Mouse (Mus musculus) midbrain, postnatal 0 days (tissue): ENCODE data around the gene Nhej1. TPM values are rescaled to one million over a fixed set of nuclear protein-coding genes. Genes with fewer than 3 reads are reported as not detected.
A peak's percentile ranks its signal among the peaks of the same experiment; 100 is the strongest.

Experiments
- ATAC-seq: fragments of 200-750 bp; cut with Nextera tagmentation; 2 replicates; pipeline ENCODE4 v1.8.0; 2017; ENCODE audit warnings: moderate number of reproducible peaks, mild to moderate bottlenecking, moderate TSS enrichment, moderate library complexity; ENCODE audit not compliant: low FRiP score
- DNase-seq: peaks from one replicate; pipeline ENCODE4 v3.0.0-alpha.2; 2015; ENCODE audit warnings: low spot score
- H3K27ac ChIP-seq: fragments of 300-500 bp; sonication (generic); 2 replicates; pipeline ENCODE4 v1.5.1; 2014; ENCODE audit warnings: low read depth, mild to moderate bottlenecking, low read length, mixed read lengths
- H3K27me3 ChIP-seq: fragments of 300-500 bp; sonication (generic); 2 replicates; pipeline ENCODE4 v1.6.1; 2014; ENCODE audit warnings: low read length, control low read depth, mixed read lengths; ENCODE audit not compliant: insufficient read depth
- H3K36me3 ChIP-seq: fragments of 300-500 bp; sonication (generic); 2 replicates; pipeline ENCODE4 v1.6.1; 2014; ENCODE audit warnings: low read length, control low read depth, mixed read lengths; ENCODE audit not compliant: insufficient read depth
- H3K4me1 ChIP-seq: fragments of 300-500 bp; sonication (generic); 2 replicates; pipeline ENCODE4 v1.6.1; 2014; ENCODE audit warnings: mild to moderate bottlenecking, control low read depth, antibody characterized with exemption, low read length, mixed read lengths; ENCODE audit not compliant: insufficient read depth
- H3K4me2 ChIP-seq: fragments of 300-500 bp; sonication (generic); 2 replicates; pipeline ENCODE4 v1.6.1; 2014; ENCODE audit warnings: low read depth, mild to moderate bottlenecking, low read length, mixed read lengths; ENCODE audit not compliant: poor library complexity, severe bottlenecking
- H3K4me3 ChIP-seq: fragments of 300-500 bp; sonication (generic); 2 replicates; pipeline ENCODE4 v1.5.1; 2014; ENCODE audit warnings: low read depth, mild to moderate bottlenecking, low read length, moderate library complexity
- H3K9ac ChIP-seq: fragments of 300-500 bp; sonication (generic); replicated peaks from 2 replicates; pipeline ENCODE4 v1.6.1; 2014; ENCODE audit warnings: mild to moderate bottlenecking, low read length, moderate library complexity, mixed read lengths; ENCODE audit not compliant: poor library complexity, severe bottlenecking
- H3K9me3 ChIP-seq: fragments of 300-500 bp; sonication (generic); 2 replicates; pipeline ENCODE4 v1.6.1; 2016; ENCODE audit warnings: low read length, control low read depth
- CTCF ChIP-seq: IDR thresholded peaks from 2 replicates; pipeline ENCODE4 v1.5.1; 2016; ENCODE audit warnings: antibody characterized with exemption, mild to moderate bottlenecking
- WGBS: fragments of 180-500 bp; shearing (Covaris S2); extraction: QIAGEN DNeasy Blood & Tissue Kit; methylation state at CpG from one replicate; pipeline ENCODE4 v1.1.7; 2014; 5-methylcytosine and 5-hydroxymethylcytosine counted together
- polyA plus RNA-seq: library from polyadenylated mRNA; unstranded; fragments of >200 nt; fragmentation: Nextera tagmentation; extraction: Ambion mirVana; gene quantifications from 2 replicates; pipeline ENCODE4 v1.2.1, GENCODE M21; 2015
- total RNA-seq: library from RNA; depleted of rRNA; stranded (reverse); fragments of >200 nt; gene quantifications from 2 replicates; pipeline ENCODE4 v1.2.3, GENCODE M21; 2014; rRNA removed

The Nhej1 gene
- total and polyA plus RNA-seq, 2 experiments from 2014 or later: 2.4 to 3.4 TPM

GRCm38 (mm10) chr1:74939762-74940161 is 185.2 kb downstream of the Nhej1 start:
- Histone ChIP-seq H3K4me1 (no peaks in the 10 kb centered on the region), H3K9ac (no peak overlapping the region), H3K9me3 (no peaks in the 10 kb centered on the region), H3K36me3 (no peaks in the 10 kb centered on the region), H3K27ac (no peak overlapping the region), H3K27me3 (peaks cover 8% of the 10 kb centered on the region; the same call in 1 of the 2 replicates), H3K4me3 (no peak overlapping the region), H3K4me2 (no peak overlapping the region)
- DNase-seq: no peak
- 12% methylated on average over 3 of the region's 3 CpGs for WGBS
- no peak for ATAC-seq
- TF ChIP-seq CTCF: no peak

- no peak overlapping the region for H3K9ac ChIP-seq
- no peak overlapping the region for H3K4me2 ChIP-seq
- TF ChIP-seq CTCF: no peak
- no peak overlapping the region for H3K27ac ChIP-seq
- H3K4me3 ChIP-seq: no peak overlapping the region
- WGBS: 39% methylated on average over 12 of the region's 12 CpGs
- H3K27me3 ChIP-seq: peaks cover 4% of the 10 kb centered on the region; the same call in 1 of the 2 replicates
- no peaks in the 10 kb centered on the region for H3K4me1 ChIP-seq
- no peak for ATAC-seq
- H3K36me3 ChIP-seq: no peaks in the 10 kb centered on the region
- no peaks in the 10 kb centered on the region for H3K9me3 ChIP-seq
- DNase-seq: no peak
Observed at GRCm38 (mm10) chr1:74936221-74936830, 188.7 kb downstream of the Nhej1 start.

- WGBS: under 1% methylated on average over 18 of the region's 18 CpGs
- Histone ChIP-seq H3K27me3 (0 out of 2 replicates have a peak, but pooled peaks cover 4% of the 10 kb centered on the region), H3K4me1 (no peaks in the 10 kb centered on the region), H3K9me3 (no peaks in the 10 kb centered on the region), H3K4me3 (peak within 1 kb of the TSS; percentile 44), H3K27ac (no peak within 1 kb of the TSS), H3K9ac (no peak within 1 kb of the TSS), H3K4me2 (peak within 1 kb of the TSS; percentile 62), H3K36me3 (no peaks in the 10 kb centered on the region)
- peak; percentile 77; the same call in 1 of the 2 replicates for ATAC-seq
- DNase-seq: peak; percentile 81
- TF ChIP-seq CTCF: no peak
Observed at GRCm38 (mm10) chr1:74935402-74935801, 189.6 kb downstream of the Nhej1 start, which contains the start of gene Cfap65. Gene Cfap65, minus strand, starts transcription at chr1:74935599.

GRCm38 (mm10) chr1:74927621-74928296 is 197.2 kb downstream of the Nhej1 start:
- H3K9ac ChIP-seq: no peak overlapping the region
- H3K27me3 ChIP-seq: 0 out of 2 replicates have a peak, but pooled peaks cover 3% of the 10 kb centered on the region
- no peak overlapping the region for H3K27ac ChIP-seq
- ATAC-seq: no peak
- H3K9me3 ChIP-seq: no peaks in the 10 kb centered on the region
- no peaks in the 10 kb centered on the region for H3K36me3 ChIP-seq
- TF ChIP-seq CTCF: no peak
- H3K4me3 ChIP-seq: no peak overlapping the region
- no peaks in the 10 kb centered on the region for H3K4me1 ChIP-seq
- no peak for DNase-seq
- WGBS: 89% methylated on average over 9 of the region's 9 CpGs
- no peak overlapping the region for H3K4me2 ChIP-seq

GRCm38 (mm10) chr1:74926721-74927120 is 198.3 kb downstream of the Nhej1 start:
- Histone ChIP-seq H3K9ac (no peak overlapping the region), H3K4me1 (no peaks in the 10 kb centered on the region), H3K27me3 (0 out of 2 replicates have a peak, but pooled peaks cover 3% of the 10 kb centered on the region), H3K9me3 (no peaks in the 10 kb centered on the region), H3K4me3 (no peak overlapping the region), H3K36me3 (no peaks in the 10 kb centered on the region), H3K4me2 (no peak overlapping the region), H3K27ac (no peak overlapping the region)
- peak; percentile 17 for DNase-seq
- peak; percentile 80 for TF ChIP-seq CTCF
- WGBS: 33% methylated on average over 6 of the region's 6 CpGs
- ATAC-seq: no peak

- Histone ChIP-seq H3K4me1 (no peaks in the 10 kb centered on the region), H3K4me2 (no peak overlapping the region), H3K4me3 (no peak overlapping the region), H3K9ac (no peak overlapping the region), H3K27me3 (no peaks in the 10 kb centered on the region), H3K27ac (no peak overlapping the region), H3K36me3 (no peaks in the 10 kb centered on the region), H3K9me3 (no peaks in the 10 kb centered on the region)
- WGBS: 61% methylated on average over 4 of the region's 4 CpGs
- TF ChIP-seq CTCF: 0 out of 2 replicates have a peak, but pooled peaks have one; percentile 11
- DNase-seq (no peak), ATAC-seq (no peak)
Observed at GRCm38 (mm10) chr1:74924464-74924863, 200.5 kb downstream of the Nhej1 start.

Other genes starting within 250 kb of the Nhej1 start
- gene Fev, start 239.8 kb downstream of the Nhej1 start, total RNA-seq: 3.4 and 3.8 TPM in 2 replicates
- 1.8 and 2.3 TPM in 2 replicates for gene Fev, start 239.8 kb downstream of the Nhej1 start, polyA plus RNA-seq
- gene Cryba2, start 232.1 kb downstream of the Nhej1 start, total RNA-seq: not detected in 2 replicates
- gene Cryba2, start 232.1 kb downstream of the Nhej1 start, polyA plus RNA-seq: 0.49 and 0.80 TPM in 2 replicates
- gene Cfap65, start 189.6 kb downstream of the Nhej1 start, total RNA-seq: 4.0 and 4.1 TPM in 2 replicates
- 0.94 and 1.5 TPM in 2 replicates for gene Cfap65, start 189.6 kb downstream of the Nhej1 start, polyA plus RNA-seq
- 0.16 and 1.2 TPM in 2 replicates for gene Ihh, start 173.5 kb downstream of the Nhej1 start, total RNA-seq
- gene Ihh, start 173.5 kb downstream of the Nhej1 start, polyA plus RNA-seq: 0.21 TPM in 2 replicates
- gene Slc23a3, start 8.7 kb upstream of the Nhej1 start, total RNA-seq: not detected in 2 replicates
- gene Slc23a3, start 8.7 kb upstream of the Nhej1 start, polyA plus RNA-seq: not detected in 2 replicates
- gene Cnppd1, start 17.5 kb upstream of the Nhej1 start, total RNA-seq: 50.5 and 51.4 TPM in 2 replicates
- 48.4 and 50.2 TPM in 2 replicates for gene Cnppd1, start 17.5 kb upstream of the Nhej1 start, polyA plus RNA-seq
- 220 and 228 TPM in 2 replicates for gene Retreg2, start 17.6 kb upstream of the Nhej1 start, total RNA-seq
- 145 TPM in 2 replicates for gene Retreg2, start 17.6 kb upstream of the Nhej1 start, polyA plus RNA-seq
- gene Zfand2b, start 43.4 kb upstream of the Nhej1 start, total RNA-seq: 28.5 and 38.4 TPM in 2 replicates
- 41.1 and 42.5 TPM in 2 replicates for gene Zfand2b, start 43.4 kb upstream of the Nhej1 start, polyA plus RNA-seq
- 43.5 and 44.6 TPM in 2 replicates for gene Abcb6, start 55.2 kb upstream of the Nhej1 start, total RNA-seq
- gene Abcb6, start 55.2 kb upstream of the Nhej1 start, polyA plus RNA-seq: 46.7 and 49.1 TPM in 2 replicates
- 20.1 and 27.7 TPM in 2 replicates for gene Ankzf1, start 67.0 kb upstream of the Nhej1 start, total RNA-seq
- gene Ankzf1, start 67.0 kb upstream of the Nhej1 start, polyA plus RNA-seq: 15.7 and 17.0 TPM in 2 replicates
- 97.0 and 135 TPM in 2 replicates for gene Atg9a, start 67.0 kb upstream of the Nhej1 start, total RNA-seq
- 71.8 and 75.6 TPM in 2 replicates for gene Atg9a, start 67.0 kb upstream of the Nhej1 start, polyA plus RNA-seq
- 18.3 and 25.6 TPM in 2 replicates for gene Glb1l, start 85.6 kb upstream of the Nhej1 start, total RNA-seq
- 18.2 and 18.4 TPM in 2 replicates for gene Glb1l, start 85.6 kb upstream of the Nhej1 start, polyA plus RNA-seq
- 98.8 and 130 TPM in 2 replicates for gene Stk16, start 85.6 kb upstream of the Nhej1 start, total RNA-seq
- 111 and 113 TPM in 2 replicates for gene Stk16, start 85.6 kb upstream of the Nhej1 start, polyA plus RNA-seq
- gene Tuba4a, start 94.7 kb upstream of the Nhej1 start, total RNA-seq: 99.2 and 165 TPM in 2 replicates
- 87.0 and 115 TPM in 2 replicates for gene Tuba4a, start 94.7 kb upstream of the Nhej1 start, polyA plus RNA-seq
- not detected in 2 replicates for gene A630095N17Rik, start 106.9 kb upstream of the Nhej1 start, total RNA-seq
- gene A630095N17Rik, start 106.9 kb upstream of the Nhej1 start, polyA plus RNA-seq: not detected in 2 replicates
- 43.6 and 46.7 TPM in 2 replicates for gene Dnajb2, start 111.2 kb upstream of the Nhej1 start, total RNA-seq
- gene Dnajb2, start 111.2 kb upstream of the Nhej1 start, polyA plus RNA-seq: 61.7 and 65.1 TPM in 2 replicates
- gene Ptprn, start 139.3 kb upstream of the Nhej1 start, total RNA-seq: 116 and 127 TPM in 2 replicates
- 51.4 and 52.2 TPM in 2 replicates for gene Ptprn, start 139.3 kb upstream of the Nhej1 start, polyA plus RNA-seq
- gene Resp18, start 153.2 kb upstream of the Nhej1 start, total RNA-seq: 302 and 332 TPM in 2 replicates
- gene Resp18, start 153.2 kb upstream of the Nhej1 start, polyA plus RNA-seq: 409 and 416 TPM in 2 replicates
- gene Dnpep, start 192.8 kb upstream of the Nhej1 start, total RNA-seq: 145 TPM in 2 replicates
- 128 and 139 TPM in 2 replicates for gene Dnpep, start 192.8 kb upstream of the Nhej1 start, polyA plus RNA-seq
- gene Des, start 235.1 kb upstream of the Nhej1 start, total RNA-seq: 1.9 and 2.6 TPM in 2 replicates
- 1.4 and 1.6 TPM in 2 replicates for gene Des, start 235.1 kb upstream of the Nhej1 start, polyA plus RNA-seq